Mouse (Mus musculus): Measurements from ENCODE around the gene Ofcc1.

DNA sequence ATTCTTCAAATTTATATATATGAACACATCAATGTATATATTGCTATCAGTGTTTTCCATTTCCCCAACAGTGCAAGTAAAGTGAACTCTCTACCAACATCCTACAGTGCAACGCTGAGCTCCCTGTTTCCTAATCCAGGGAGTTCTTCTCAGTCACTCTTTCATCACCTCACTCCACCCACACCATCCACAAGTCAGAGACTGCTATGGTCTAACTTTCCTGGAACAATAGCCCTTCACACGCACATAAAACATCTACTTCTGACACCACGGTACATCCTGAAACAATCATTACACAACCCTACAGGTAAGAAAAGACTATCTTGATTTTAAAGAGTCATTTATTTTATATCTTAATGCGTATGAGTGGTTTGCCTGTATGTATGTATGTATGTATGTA, 335.4 kb downstream of the Ofcc1 start:
- TF ChIP-seq CTCF (IDR thresholded peaks at IDR 0.05; ENCODE audit: borderline replicate concordance, extremely low read depth, insufficient read depth, insufficient read length) (no peak), POLR2A (IDR thresholded peaks at IDR 0.05; ENCODE audit: borderline replicate concordance, extremely low read depth, insufficient read depth, insufficient read length, poor library complexity, severe bottlenecking) (no peak)
